Mouse (Mus musculus): ENCODE data around the gene Eif4a2.

The Eif4a2 gene

DNA sequence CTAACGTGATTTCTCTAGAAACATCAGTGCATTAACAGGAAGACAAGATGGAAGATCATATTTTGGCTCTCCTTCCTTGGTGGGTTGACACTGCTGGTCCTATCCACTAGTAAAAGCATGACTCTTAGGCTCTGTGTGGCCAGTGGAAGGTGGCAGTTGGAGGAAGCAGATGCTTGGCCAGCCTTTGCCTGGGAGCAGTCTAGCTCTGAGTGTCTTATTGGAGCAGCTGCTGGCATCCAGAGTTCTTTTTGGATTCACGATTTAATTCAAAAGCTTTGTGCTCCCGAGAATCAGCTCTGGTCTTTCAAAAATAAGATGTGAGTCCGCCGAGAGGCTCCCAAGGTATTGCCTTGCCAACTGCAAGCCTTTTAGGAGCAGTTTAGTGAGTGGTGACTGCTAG, 38.0 kb downstream of the Eif4a2 start:
- no peak for DNase-seq

- no peak for DNase-seq
These were observed 39.0 kb downstream of the Eif4a2 start, which contains the start of gene Adipoq for GRCm38 (mm10) chr16:23146280-23146679. Gene Adipoq (plus strand): TSS chr16:23146536.

DNA sequence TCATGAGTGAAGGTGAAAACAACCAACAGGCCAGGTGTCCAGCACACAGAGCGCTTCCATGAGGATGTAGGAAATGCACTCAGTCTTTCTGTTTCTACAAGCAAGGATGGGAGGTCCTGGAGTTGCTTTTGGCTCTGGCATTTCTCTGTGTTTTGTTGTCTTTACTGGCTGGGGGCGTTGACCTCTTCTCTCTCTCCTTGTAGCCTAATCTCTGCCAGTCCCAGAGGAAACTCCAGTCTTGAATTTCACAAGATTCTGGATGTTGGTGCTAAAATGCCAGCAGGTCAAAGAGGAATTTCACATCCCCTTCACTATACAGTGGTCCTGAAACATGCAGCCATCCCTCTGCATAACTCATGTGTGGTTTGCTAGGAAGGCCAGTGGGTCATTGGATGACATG, 41.7 kb downstream of the Eif4a2 start:
- no peak for DNase-seq

GRCm38 (mm10) chr16:23149396-23149795, 42.2 kb downstream of the Eif4a2 start:
- no peak for DNase-seq

DNA sequence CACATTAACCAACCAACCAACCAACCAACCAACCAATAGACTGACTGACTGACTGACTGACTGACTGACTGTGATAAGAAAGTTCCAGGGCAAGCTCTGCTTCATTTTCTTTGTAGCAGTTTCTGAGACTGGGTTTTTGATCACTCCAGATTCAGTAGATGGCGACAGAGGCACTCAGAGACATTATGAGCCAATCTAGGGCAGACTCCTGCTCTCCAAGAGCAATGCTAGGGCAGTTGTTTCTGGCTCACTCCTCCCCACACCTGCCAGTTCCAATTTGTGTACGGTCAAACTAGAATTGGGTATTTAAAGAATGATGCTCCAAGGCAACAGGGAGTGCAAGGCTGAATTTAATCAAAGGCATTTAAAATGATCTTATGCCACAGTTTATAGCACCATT, 44.2 kb downstream of the Eif4a2 start:
- no peak for DNase-seq

DNA sequence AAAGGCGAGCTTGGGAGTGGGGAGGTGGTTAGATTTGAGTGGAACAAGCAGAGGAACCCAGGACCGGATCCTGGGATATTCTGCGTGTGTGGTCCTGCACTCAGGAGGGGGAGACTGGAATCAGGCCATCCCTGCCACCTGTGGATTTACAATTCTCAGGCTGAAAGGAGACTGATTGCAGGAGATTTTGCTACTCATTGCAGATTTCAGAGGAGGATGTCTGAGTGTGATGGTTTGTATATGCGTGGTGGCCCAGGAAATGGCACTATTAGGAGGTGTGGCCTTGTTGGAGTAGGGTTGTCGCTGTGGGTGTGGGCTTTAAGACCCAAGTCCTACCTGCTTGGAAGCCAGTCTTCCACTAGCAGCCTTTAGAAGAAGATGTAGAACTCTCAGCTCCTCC, 47.0 kb downstream of the Eif4a2 start:
- no peak for DNase-seq

GRCm38 (mm10) chr16:23157013-23157412, 49.8 kb downstream of the Eif4a2 start:
- DNase-seq: no peak

- no peak for DNase-seq
These were observed 51.0 kb downstream of the Eif4a2 start for GRCm38 (mm10) chr16:23158292-23158691.

DNA sequence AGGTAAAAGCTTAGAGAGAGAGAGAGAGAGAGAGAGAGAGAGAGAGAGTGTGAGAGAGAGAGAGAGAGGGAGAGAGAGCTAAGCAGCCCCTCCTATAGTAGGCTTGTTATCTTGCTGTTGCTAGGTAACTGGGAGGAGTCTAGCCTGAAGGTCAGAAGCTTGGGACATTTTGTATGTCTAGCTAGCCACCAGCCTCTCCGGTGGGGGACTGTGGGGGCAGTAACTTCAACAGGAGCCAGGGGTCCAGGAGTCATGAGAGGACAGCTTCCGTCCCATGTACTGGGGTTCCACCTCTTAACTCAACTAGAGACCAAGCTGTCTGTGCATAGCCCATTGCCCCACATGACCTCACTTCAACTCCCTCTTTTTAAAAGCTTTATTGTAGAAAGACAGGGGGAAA, 51.7 kb downstream of the Eif4a2 start:
- no peak for DNase-seq

- DNase-seq: no peak
These were observed 52.5 kb downstream of the Eif4a2 start for GRCm38 (mm10) chr16:23159749-23160148.

DNA sequence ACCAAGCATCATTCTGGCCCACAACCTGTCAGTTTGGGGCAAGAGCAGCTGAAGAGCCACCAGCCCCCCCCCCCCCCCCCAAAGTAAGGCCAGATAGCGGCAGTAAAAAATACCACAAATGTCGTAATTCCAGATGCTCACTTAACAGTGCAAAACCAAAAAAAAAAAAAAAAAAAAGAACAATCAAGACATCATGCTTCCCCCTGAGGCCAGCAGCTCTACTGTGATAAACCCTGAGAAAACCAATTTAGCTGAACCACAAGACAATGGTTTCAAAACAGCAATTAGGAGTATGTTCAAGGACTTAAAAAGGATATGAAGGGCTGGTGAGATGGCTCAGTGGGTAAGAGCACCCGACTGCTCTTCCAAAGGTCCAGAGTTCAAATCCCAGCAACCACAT, 54.9 kb downstream of the Eif4a2 start:
- no peak for DNase-seq
